Mouse (Mus musculus): ENCODE measurements at regions not wholly inside any gene's neighbourhood (a gene's known extent, or its start where the extent isn't known, plus 50 kb on each side); places are given as distances from the start of the nearest gene placed in this dataset.

DNA sequence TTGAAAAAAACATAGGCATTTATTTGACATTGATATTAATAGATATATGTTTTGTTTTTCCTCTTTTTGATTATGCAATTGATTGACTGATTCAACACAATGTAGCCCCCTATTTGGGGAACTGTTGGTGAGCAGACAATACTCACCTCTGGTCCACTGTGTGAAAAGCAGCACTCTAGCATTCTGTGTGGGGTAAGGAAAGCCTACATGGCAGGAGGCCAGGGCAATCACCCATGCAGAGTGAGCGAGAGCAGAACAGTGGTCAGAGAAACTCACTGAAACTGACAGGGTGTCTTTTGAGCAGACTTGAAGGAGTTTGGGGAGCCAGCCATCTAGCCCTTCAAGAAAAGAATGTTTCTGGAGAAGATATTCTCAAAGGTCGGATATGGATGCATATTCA lies 73.2 kb upstream of the Azi2 start:
- Histone ChIP-seq H3K27ac (no peak overlapping the region), H3K9ac (no peak overlapping the region), H3K27me3 (no peaks in the 10 kb centered on the region), H3K36me3 (ENCODE audit: poor library complexity, severe bottlenecking) (no peaks in the 10 kb centered on the region), H3K4me1 (peaks cover 4% of the 10 kb centered on the region), H3K9me3 (replicated peaks) (0 out of 2 replicates have a peak, but pooled peaks cover 4% of the 10 kb centered on the region), H3K4me2 (no peak overlapping the region), H3K4me3 (no peak overlapping the region)
- 52% methylated on average over 2 of the region's 2 CpGs for WGBS
- ATAC-seq = 0 out of 2 replicates have a peak, but pooled peaks have one; percentile 24

DNA sequence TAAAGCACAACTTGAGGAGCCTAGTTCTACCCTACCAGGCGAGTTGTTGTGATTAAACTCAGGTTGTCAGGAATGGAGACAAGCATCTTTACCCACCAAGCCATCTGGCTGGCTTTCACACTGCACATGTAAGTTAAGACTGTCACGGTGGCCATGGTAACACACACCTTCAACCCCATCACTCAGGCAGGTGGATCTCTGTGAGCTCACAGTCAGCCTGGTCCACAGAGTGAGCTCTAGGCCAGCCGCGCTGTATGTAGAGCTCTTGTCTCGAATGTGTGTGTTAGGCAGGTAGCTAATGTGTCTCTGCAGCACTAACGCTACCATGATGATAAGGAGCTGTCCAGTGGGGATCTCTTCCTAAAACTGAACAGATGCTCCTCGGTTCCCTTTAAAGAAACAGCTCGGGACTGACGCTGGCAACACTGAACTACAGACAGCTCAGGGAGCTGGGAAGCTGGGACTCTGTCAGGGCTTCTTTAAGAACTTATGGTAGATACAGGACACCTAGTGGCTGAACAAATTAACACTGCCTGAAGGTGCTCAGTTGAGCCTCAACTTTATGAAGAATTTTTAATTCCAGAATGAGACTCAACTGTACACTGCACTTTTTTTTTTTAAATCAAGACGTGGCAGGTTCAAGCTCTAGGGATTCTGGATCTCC lies 73.8 kb upstream of the Azi2 start:
- WGBS = 67% methylated on average over 10 of the region's 10 CpGs
- peak; percentile 82 for ATAC-seq
- Histone ChIP-seq H3K4me3 (no peak overlapping the region), H3K4me2 (no peak overlapping the region), H3K9me3 (replicated peaks) (no peaks in the 10 kb centered on the region), H3K9ac (no peak overlapping the region), H3K27me3 (no peaks in the 10 kb centered on the region), H3K27ac (no peak overlapping the region), H3K4me1 (peaks cover 4% of the 10 kb centered on the region), H3K36me3 (ENCODE audit: poor library complexity, severe bottlenecking) (no peaks in the 10 kb centered on the region)

DNA sequence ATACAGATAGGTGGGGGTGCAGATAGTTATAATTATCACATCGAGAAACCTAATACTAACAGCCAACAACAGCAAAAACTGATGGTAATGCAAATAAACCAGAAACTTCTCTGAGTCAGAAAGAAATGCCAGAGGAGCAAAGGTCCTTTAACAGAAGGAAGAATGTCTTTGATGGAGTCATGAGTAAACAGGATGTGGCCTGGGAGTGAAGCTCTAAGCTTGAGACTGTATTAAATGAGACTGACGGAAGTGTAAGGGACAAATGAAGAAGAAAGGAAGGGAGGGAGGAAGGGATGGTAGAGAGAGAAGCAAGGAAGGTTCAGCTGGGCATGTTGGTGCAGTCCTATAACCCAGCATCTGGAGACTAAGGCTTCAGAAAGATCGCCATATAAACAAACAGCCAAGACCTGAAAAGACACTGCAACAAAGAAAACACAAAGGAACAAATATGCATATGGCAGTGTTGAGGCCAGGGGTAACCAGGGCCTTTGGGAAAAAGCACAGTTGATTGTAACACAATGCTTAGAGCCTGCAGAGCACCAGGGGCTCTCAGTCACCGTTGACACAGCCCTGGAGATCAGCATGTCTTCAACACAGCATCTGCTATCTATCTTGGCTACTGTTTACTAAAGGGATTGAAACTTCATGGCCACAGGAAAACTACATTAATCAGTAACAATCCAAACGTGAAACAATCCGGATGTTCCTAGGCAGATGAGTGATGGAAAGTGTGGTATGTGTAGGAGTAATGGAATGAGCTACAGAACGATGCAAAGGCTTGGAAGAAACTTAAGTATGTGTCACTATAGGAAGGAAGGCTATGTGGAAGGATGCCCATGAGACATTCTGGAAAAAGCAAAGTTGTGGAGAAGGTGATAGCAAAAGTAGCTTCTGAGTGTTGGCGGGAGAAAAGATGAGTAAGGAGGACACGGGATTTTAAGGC lies 77.9 kb upstream of the Azi2 start:
- Histone ChIP-seq H3K9me3 (replicated peaks) (no peaks in the 10 kb centered on the region), H3K4me1 (peaks cover 4% of the 10 kb centered on the region), H3K4me2 (no peak overlapping the region), H3K36me3 (ENCODE audit: poor library complexity, severe bottlenecking) (no peaks in the 10 kb centered on the region), H3K27ac (no peak overlapping the region), H3K27me3 (no peaks in the 10 kb centered on the region), H3K9ac (no peak overlapping the region), H3K4me3 (no peak overlapping the region)
- no peak for ATAC-seq
- 74% methylated on average over 9 of the region's 9 CpGs for WGBS

DNA sequence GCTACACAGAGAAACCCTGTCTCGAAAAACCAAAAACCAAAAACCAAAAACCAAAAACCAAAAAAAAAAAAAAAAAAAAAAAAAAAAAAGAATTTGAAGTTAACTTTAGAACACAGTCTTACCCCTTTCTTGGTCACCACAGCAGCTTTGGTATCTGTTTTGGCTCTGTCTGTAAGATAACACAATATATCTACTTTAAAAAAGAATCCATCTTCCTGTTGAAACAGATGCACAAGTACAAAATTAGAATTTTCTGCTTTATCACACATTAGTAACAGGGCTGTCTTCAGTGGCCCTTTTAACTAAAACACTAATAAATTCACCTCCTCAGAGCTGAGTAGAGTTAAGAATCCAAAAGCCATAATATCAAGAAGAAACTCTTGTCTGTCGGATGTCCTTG lies 80.5 kb upstream of the Azi2 start:
- Histone ChIP-seq H3K36me3 (ENCODE audit: poor library complexity, severe bottlenecking) (no peaks in the 10 kb centered on the region), H3K4me3 (no peak overlapping the region), H3K27ac (no peak overlapping the region), H3K27me3 (no peaks in the 10 kb centered on the region), H3K9ac (no peak overlapping the region), H3K4me2 (no peak overlapping the region), H3K9me3 (replicated peaks) (no peaks in the 10 kb centered on the region), H3K4me1 (peaks cover 14% of the 10 kb centered on the region)
- ATAC-seq = no peak
- 95% methylated on average over 2 of the region's 2 CpGs for WGBS

DNA sequence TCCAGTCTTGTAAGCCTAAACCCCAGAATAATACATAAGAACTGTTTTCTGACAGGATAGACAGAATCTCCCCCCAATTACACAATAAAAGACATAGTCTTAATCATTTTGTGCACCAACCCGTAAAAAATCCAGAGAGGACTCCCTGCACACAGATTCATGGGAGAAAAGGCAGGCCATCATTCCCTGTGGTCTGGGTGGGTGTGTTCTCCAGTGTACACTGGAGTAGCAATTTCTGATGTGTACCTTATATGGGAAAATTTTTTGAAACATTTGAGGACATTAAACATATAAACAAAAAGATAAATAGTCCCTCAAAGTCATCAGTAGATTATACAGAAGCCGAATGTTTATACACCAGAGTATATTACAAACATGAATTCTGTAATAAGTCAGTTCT lies 83.1 kb upstream of the Azi2 start:
- no peak overlapping the region for H3K27ac ChIP-seq

DNA sequence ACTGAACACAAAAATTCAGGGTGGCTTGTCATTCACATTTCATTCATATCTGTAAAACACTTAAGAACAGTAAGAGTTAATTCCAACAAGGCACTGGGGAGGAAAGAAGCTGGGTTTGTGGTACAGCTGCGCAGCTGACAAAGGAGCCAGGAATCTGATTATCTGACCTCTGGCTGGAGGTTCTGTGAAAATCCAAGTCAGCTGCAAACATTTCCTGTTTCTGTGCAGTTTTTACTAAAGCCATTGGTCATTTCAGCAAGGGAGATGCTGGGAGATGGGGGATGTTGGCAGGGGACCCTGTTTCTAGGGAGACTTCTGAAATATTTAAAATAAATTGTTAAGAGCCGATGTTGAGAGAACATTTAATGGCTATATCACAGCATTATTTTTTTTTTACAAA lies 83.6 kb upstream of the Azi2 start:
- Histone ChIP-seq H3K9ac (no peak overlapping the region), H3K36me3 (ENCODE audit: poor library complexity, severe bottlenecking) (no peaks in the 10 kb centered on the region), H3K9me3 (replicated peaks) (no peaks in the 10 kb centered on the region), H3K27ac (no peak overlapping the region), H3K4me3 (no peak overlapping the region), H3K4me2 (no peak overlapping the region), H3K27me3 (no peaks in the 10 kb centered on the region), H3K4me1 (peaks cover 14% of the 10 kb centered on the region)
- ATAC-seq = no peak
- WGBS = 25% methylated on average over 2 of the region's 2 CpGs

More for the DNA sequence above, 83.1 kb upstream of the Azi2 start:
- H3K9me3 ChIP-seq (replicated peaks) = no peaks in the 10 kb centered on the region
- H3K4me1 ChIP-seq = peaks cover 14% of the 10 kb centered on the region
- no peak overlapping the region for H3K4me2 ChIP-seq
- WGBS = 59% methylated on average over 2 of the region's 2 CpGs
- no peak for ATAC-seq
- no peaks in the 10 kb centered on the region for H3K36me3 ChIP-seq (ENCODE audit: poor library complexity, severe bottlenecking)
- H3K27me3 ChIP-seq = no peaks in the 10 kb centered on the region
- H3K9ac ChIP-seq = no peak overlapping the region
- H3K4me3 ChIP-seq = no peak overlapping the region

DNA sequence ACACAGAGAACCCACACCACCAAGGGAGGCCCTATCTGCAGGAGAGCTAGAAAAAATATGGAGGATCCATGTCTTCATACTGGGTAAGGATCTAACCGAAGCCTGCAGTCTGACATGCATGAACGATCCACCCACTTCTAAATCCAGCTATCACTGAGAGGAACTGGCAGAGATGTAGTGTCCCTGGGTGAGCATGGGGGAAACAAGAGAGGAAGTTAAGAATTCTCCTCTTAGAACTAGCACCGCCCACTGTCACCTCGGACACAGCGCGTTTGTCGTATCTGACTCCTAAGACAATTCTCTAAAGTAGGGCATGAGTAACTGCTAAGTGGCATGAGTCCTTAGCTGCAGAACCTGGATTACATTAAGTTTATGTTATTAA lies 112.8 kb upstream of the Azi2 start:
- no peaks in the 10 kb centered on the region for H3K9me3 ChIP-seq (replicated peaks)
- H3K9ac ChIP-seq = no peak overlapping the region
- no peak overlapping the region for H3K4me2 ChIP-seq
- H3K4me3 ChIP-seq = no peak overlapping the region
- H3K36me3 ChIP-seq (ENCODE audit: poor library complexity, severe bottlenecking) = no peaks in the 10 kb centered on the region
- no peak overlapping the region for H3K27ac ChIP-seq
- 89% methylated on average over 7 of the region's 7 CpGs for WGBS
- no peaks in the 10 kb centered on the region for H3K4me1 ChIP-seq
- no peak for ATAC-seq
- H3K27me3 ChIP-seq = no peaks in the 10 kb centered on the region

DNA sequence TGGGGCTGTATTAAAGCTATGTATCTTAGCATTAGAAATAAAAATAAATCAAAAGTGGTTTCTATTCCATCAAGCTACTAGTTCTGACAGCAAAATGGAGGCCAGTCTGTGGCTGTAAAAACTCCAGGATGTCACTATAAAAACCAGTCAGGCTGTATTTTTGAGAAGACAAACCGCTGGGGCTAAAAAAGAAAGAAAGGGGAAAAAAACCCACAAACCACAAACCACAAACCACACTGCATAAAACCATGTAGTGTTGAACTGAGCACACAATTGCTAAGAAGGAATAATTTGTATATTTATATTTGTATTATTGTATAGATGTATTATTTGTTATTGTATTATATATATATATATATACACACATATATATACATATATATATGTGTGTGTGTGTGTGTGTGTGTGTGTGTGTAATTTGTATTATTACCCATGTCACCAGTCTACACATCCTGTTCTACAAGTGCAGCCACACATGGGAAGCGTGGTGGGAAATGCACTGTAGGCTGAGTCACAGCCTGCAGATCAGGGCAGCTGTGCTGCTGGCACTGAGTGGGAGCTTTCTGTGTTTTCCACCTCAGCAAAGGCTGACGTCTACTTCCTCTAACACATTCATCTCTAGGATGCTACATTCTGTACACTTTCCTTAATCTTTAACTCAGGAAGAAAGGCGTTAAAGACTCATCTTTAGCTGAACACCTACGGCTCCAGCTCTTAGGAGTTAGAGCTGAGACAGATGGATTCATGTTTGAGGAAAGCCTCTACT lies 113.4 kb upstream of the Azi2 start:
- Histone ChIP-seq H3K4me1 (no peaks in the 10 kb centered on the region), H3K9me3 (replicated peaks) (no peaks in the 10 kb centered on the region), H3K9ac (no peak overlapping the region), H3K4me2 (no peak overlapping the region), H3K4me3 (no peak overlapping the region), H3K36me3 (ENCODE audit: poor library complexity, severe bottlenecking) (no peaks in the 10 kb centered on the region), H3K27me3 (no peaks in the 10 kb centered on the region), H3K27ac (no peak overlapping the region)
- no peak for ATAC-seq
- 85% methylated on average over 5 of the region's 5 CpGs for WGBS

DNA sequence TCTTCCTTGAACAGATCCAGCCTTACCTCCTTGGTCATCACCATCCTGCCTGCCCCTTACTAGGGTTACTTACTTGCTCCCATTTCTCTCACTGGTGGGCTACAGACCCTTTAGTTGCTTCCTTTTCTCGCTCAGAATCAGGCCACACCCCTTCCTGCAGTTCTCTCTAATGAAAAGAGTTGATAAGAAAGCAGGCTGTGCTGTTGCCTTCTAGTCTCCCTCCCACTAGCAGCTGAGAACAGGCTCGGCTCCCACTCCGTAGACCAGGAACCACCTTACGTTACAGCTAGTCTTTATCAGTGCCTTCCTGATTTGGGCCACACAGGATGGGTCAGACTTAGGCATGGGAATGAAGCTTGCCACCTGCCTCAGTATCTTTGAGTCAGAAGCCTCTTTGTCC lies 117.3 kb upstream of the Azi2 start:
- Histone ChIP-seq H3K9me3 (replicated peaks) (no peaks in the 10 kb centered on the region), H3K4me2 (no peak overlapping the region), H3K27me3 (no peaks in the 10 kb centered on the region), H3K27ac (no peak overlapping the region), H3K9ac (no peak overlapping the region), H3K4me1 (no peaks in the 10 kb centered on the region), H3K36me3 (ENCODE audit: poor library complexity, severe bottlenecking) (no peaks in the 10 kb centered on the region), H3K4me3 (no peak overlapping the region)
- ATAC-seq = no peak
- 56% methylated on average over 4 of the region's 4 CpGs for WGBS

DNA sequence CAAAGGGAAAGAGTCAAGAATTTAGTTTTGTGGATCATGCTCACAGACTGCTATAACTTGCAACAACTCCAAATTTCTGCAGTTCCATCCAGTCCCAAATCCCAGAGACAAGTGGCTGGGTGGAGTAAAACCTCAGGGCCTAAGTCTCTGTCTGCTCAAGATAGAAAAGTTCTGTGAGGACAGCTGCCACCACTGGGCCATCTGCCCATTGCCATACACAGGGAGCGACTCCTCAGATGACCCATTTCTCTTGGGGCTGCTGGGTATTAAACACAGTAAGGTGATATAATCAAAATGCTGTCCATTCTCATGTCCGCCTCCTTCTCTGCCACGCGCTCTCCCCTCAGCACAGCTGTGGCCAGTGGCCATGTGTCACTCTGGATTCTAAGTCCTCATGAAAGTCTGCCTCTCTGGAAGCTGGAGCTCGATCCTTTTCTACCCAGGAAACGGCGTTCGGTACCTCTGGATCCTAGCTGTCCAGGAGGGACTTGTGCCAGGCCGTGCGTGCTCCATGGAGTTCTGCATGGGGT lies 132.3 kb upstream of the Azi2 start:
- no peaks in the 10 kb centered on the region for H3K36me3 ChIP-seq (ENCODE audit: poor library complexity, severe bottlenecking)
- H3K4me2 ChIP-seq = no peak overlapping the region
- no peak overlapping the region for H3K9ac ChIP-seq
- 0 out of 2 replicates have a peak, but pooled peaks cover 5% of the 10 kb centered on the region for H3K9me3 ChIP-seq (replicated peaks)
- WGBS = 92% methylated on average over 10 of the region's 10 CpGs
- H3K27me3 ChIP-seq = no peaks in the 10 kb centered on the region
- no peak for ATAC-seq
- no peaks in the 10 kb centered on the region for H3K4me1 ChIP-seq
- H3K27ac ChIP-seq = no peak overlapping the region
- H3K4me3 ChIP-seq = no peak overlapping the region

DNA sequence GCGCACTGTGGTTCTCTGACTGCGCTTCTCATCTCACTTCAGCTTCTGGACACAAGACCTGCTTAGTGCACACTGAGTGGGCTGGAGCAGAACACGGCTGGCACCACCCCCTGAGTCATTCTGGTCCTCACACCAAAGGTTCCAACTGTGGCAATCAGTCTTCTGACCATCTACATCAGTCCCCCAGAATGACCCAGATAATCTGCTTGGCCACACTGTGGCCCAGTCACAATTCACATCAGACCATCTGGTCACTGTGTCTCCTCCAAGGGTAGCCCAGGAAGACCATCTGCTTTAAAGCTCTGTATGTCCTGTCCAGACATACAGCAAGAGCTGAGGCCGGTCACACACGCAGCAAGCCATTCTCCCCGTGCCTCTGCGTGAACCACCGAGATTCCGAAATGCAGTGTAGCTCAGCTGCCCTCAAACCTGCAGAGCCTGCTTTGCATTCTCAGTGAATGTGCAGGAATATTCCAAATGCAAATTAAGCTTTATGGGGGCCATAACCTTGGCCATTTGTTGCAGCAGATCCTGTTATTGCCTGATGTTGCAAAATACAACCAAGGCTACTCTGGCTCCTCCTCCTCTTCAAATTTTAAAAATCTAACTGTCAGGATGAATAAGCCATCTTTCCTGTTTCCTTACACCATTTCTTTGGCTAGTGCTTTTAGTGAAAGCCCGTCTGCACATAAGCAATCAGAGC lies 135.1 kb upstream of the Azi2 start:
- Histone ChIP-seq H3K4me1 (no peaks in the 10 kb centered on the region), H3K4me3 (no peak overlapping the region), H3K4me2 (no peak overlapping the region), H3K27ac (no peak overlapping the region), H3K36me3 (ENCODE audit: poor library complexity, severe bottlenecking) (no peaks in the 10 kb centered on the region), H3K27me3 (no peaks in the 10 kb centered on the region), H3K9me3 (replicated peaks) (0 out of 2 replicates have a peak, but pooled peaks cover 2% of the 10 kb centered on the region), H3K9ac (no peak overlapping the region)
- no peak for ATAC-seq
- 86% methylated on average over 10 of the region's 10 CpGs for WGBS

All from forebrain, embryonic 13.5 days (tissue).